Mouse (Mus musculus): ENCODE measurements around the gene Lama4. TPM values are rescaled to one million over a fixed set of nuclear protein-coding genes. Genes with fewer than 3 reads are reported as not detected.

The Lama4 gene
- polyA plus RNA-seq, 1 experiment, result 6.3 TPM

GRCm38 (mm10) chr10:39030148-39030685 is 64.9 kb downstream of the Lama4 start:
- H3K4me1 ChIP-seq (ENCODE audit: control insufficient read depth, insufficient read depth, low read length), result no peaks in the 10 kb centered on the region
- TF ChIP-seq CTCF (IDR thresholded peaks at IDR 0.05; ENCODE audit: extremely low read depth, insufficient read depth, low read length), result no peak
- TF ChIP-seq POLR2A (IDR thresholded peaks at IDR 0.05; ENCODE audit: extremely low read depth, insufficient read depth, low read length), result no peak
- H3K4me3 ChIP-seq (ENCODE audit: insufficient read depth, low read length), result no peak overlapping the region
- no peak overlapping the region for H3K27ac ChIP-seq (ENCODE audit: insufficient read depth, low read length)

GRCm38 (mm10) chr10:39039564-39039963 is 74.2 kb downstream of the Lama4 start:
- Histone ChIP-seq H3K4me3 (ENCODE audit: insufficient read depth, low read length) (no peak overlapping the region), H3K4me1 (ENCODE audit: control insufficient read depth, insufficient read depth, low read length) (no peaks in the 10 kb centered on the region), H3K27ac (ENCODE audit: insufficient read depth, low read length) (no peak overlapping the region)
- no peak for TF ChIP-seq POLR2A (IDR thresholded peaks at IDR 0.05; ENCODE audit: extremely low read depth, insufficient read depth, low read length)
- TF ChIP-seq CTCF (IDR thresholded peaks at IDR 0.05; ENCODE audit: extremely low read depth, insufficient read depth, low read length), result no peak

GRCm38 (mm10) chr10:39040026-39040425 is 74.7 kb downstream of the Lama4 start:
- Histone ChIP-seq H3K27ac (ENCODE audit: insufficient read depth, low read length) (no peak overlapping the region), H3K4me3 (ENCODE audit: insufficient read depth, low read length) (no peak overlapping the region), H3K4me1 (ENCODE audit: control insufficient read depth, insufficient read depth, low read length) (no peaks in the 10 kb centered on the region)
- TF ChIP-seq POLR2A (IDR thresholded peaks at IDR 0.05; ENCODE audit: extremely low read depth, insufficient read depth, low read length) (no peak), CTCF (IDR thresholded peaks at IDR 0.05; ENCODE audit: extremely low read depth, insufficient read depth, low read length) (no peak)

- no peak overlapping the region for H3K27ac ChIP-seq (ENCODE audit: insufficient read depth, low read length)
- no peaks in the 10 kb centered on the region for H3K4me1 ChIP-seq (ENCODE audit: control insufficient read depth, insufficient read depth, low read length)
- TF ChIP-seq POLR2A (IDR thresholded peaks at IDR 0.05; ENCODE audit: extremely low read depth, insufficient read depth, low read length) (no peak), CTCF (IDR thresholded peaks at IDR 0.05; ENCODE audit: extremely low read depth, insufficient read depth, low read length) (no peak)
- no peak overlapping the region for H3K4me3 ChIP-seq (ENCODE audit: insufficient read depth, low read length)
Observed at GRCm38 (mm10) chr10:39044476-39044995, 79.2 kb downstream of the Lama4 start.

GRCm38 (mm10) chr10:39045111-39045510 is 79.8 kb downstream of the Lama4 start:
- Histone ChIP-seq H3K4me1 (ENCODE audit: control insufficient read depth, insufficient read depth, low read length) (no peaks in the 10 kb centered on the region), H3K4me3 (ENCODE audit: insufficient read depth, low read length) (no peak overlapping the region), H3K27ac (ENCODE audit: insufficient read depth, low read length) (no peak overlapping the region)
- TF ChIP-seq CTCF (IDR thresholded peaks at IDR 0.05; ENCODE audit: extremely low read depth, insufficient read depth, low read length) (no peak), POLR2A (IDR thresholded peaks at IDR 0.05; ENCODE audit: extremely low read depth, insufficient read depth, low read length) (no peak)

- H3K4me1 ChIP-seq (ENCODE audit: control insufficient read depth, insufficient read depth, low read length), result no peaks in the 10 kb centered on the region
Observed at GRCm38 (mm10) chr10:39047775-39048174, 82.5 kb downstream of the Lama4 start.

GRCm38 (mm10) chr10:39049581-39050294 is 84.4 kb downstream of the Lama4 start:
- Histone ChIP-seq H3K4me3 (ENCODE audit: insufficient read depth, low read length) (no peak overlapping the region), H3K27ac (ENCODE audit: insufficient read depth, low read length) (no peak overlapping the region), H3K4me1 (ENCODE audit: control insufficient read depth, insufficient read depth, low read length) (no peaks in the 10 kb centered on the region)
- TF ChIP-seq POLR2A (IDR thresholded peaks at IDR 0.05; ENCODE audit: extremely low read depth, insufficient read depth, low read length) (no peak), CTCF (IDR thresholded peaks at IDR 0.05; ENCODE audit: extremely low read depth, insufficient read depth, low read length) (no peak)

More at GRCm38 (mm10) chr10:39047775-39048174, 82.5 kb downstream of the Lama4 start:
- Histone ChIP-seq H3K4me3 (ENCODE audit: insufficient read depth, low read length) (no peak overlapping the region), H3K27ac (ENCODE audit: insufficient read depth, low read length) (no peak overlapping the region)
- TF ChIP-seq POLR2A (IDR thresholded peaks at IDR 0.05; ENCODE audit: extremely low read depth, insufficient read depth, low read length) (no peak), CTCF (IDR thresholded peaks at IDR 0.05; ENCODE audit: extremely low read depth, insufficient read depth, low read length) (no peak)

GRCm38 (mm10) chr10:39056050-39056449 is 90.7 kb downstream of the Lama4 start:
- Histone ChIP-seq H3K4me3 (ENCODE audit: insufficient read depth, low read length) (no peak overlapping the region), H3K27ac (ENCODE audit: insufficient read depth, low read length) (no peak overlapping the region), H3K4me1 (ENCODE audit: control insufficient read depth, insufficient read depth, low read length) (no peaks in the 10 kb centered on the region)
- TF ChIP-seq POLR2A (IDR thresholded peaks at IDR 0.05; ENCODE audit: extremely low read depth, insufficient read depth, low read length) (no peak), CTCF (IDR thresholded peaks at IDR 0.05; ENCODE audit: extremely low read depth, insufficient read depth, low read length) (no peak)

GRCm38 (mm10) chr10:39064732-39065131 is 99.4 kb downstream of the Lama4 start:
- H3K4me3 ChIP-seq (ENCODE audit: insufficient read depth, low read length), result no peak overlapping the region
- no peak overlapping the region for H3K27ac ChIP-seq (ENCODE audit: insufficient read depth, low read length)
- H3K4me1 ChIP-seq (ENCODE audit: control insufficient read depth, insufficient read depth, low read length), result no peaks in the 10 kb centered on the region
- TF ChIP-seq CTCF (IDR thresholded peaks at IDR 0.05; ENCODE audit: extremely low read depth, insufficient read depth, low read length) (peak; percentile 30; the same call in 1 of the 2 replicates), POLR2A (IDR thresholded peaks at IDR 0.05; ENCODE audit: extremely low read depth, insufficient read depth, low read length) (no peak)

GRCm38 (mm10) chr10:39065449-39065848 is 100.1 kb downstream of the Lama4 start:
- H3K27ac ChIP-seq (ENCODE audit: insufficient read depth, low read length), result no peak overlapping the region
- TF ChIP-seq CTCF (IDR thresholded peaks at IDR 0.05; ENCODE audit: extremely low read depth, insufficient read depth, low read length) (no peak), POLR2A (IDR thresholded peaks at IDR 0.05; ENCODE audit: extremely low read depth, insufficient read depth, low read length) (no peak)
- no peak overlapping the region for H3K4me3 ChIP-seq (ENCODE audit: insufficient read depth, low read length)
- H3K4me1 ChIP-seq (ENCODE audit: control insufficient read depth, insufficient read depth, low read length), result no peaks in the 10 kb centered on the region
